Mouse (Mus musculus) testis, adult 2 months (tissue): Measurements from ENCODE around the gene Ypel1. TPM values are rescaled to one million over a fixed set of nuclear protein-coding genes. Genes with fewer than 3 reads are reported as not detected.

Source experiments
- H3K27ac ChIP-seq: fragments of 200-500 bp; 2 replicates; pipeline ENCODE4 v1.5.1; 2012; ENCODE audit warnings: low read depth, low read length; ENCODE audit not compliant: control insufficient read depth, insufficient read depth
- H3K27me3 ChIP-seq: fragments of 200-500 bp; 2 replicates; pipeline ENCODE4 v1.6.1; 2012; ENCODE audit warnings: mild to moderate bottlenecking, low read length, moderate library complexity; ENCODE audit not compliant: control insufficient read depth, insufficient read depth
- H3K36me3 ChIP-seq: fragments of 200-500 bp; 2 replicates; pipeline ENCODE4 v1.6.1; 2012; ENCODE audit warnings: mild to moderate bottlenecking, low read length; ENCODE audit not compliant: control insufficient read depth, insufficient read depth
- H3K4me1 ChIP-seq: fragments of 200-500 bp; 2 replicates; pipeline ENCODE4 v1.6.1; 2012; ENCODE audit warnings: low read length; ENCODE audit not compliant: control insufficient read depth, insufficient read depth
- H3K4me3 ChIP-seq: fragments of 200-500 bp; 2 replicates; pipeline ENCODE4 v1.5.1; 2012; ENCODE audit warnings: low read depth, mild to moderate bottlenecking, low read length, moderate library complexity, mixed read lengths; ENCODE audit not compliant: control insufficient read depth
- CTCF ChIP-seq: fragments of 200-500 bp; IDR thresholded peaks from 2 replicates; pipeline ENCODE4 v1.5.1; 2012; ENCODE audit warnings: low read depth, mild to moderate bottlenecking, inconsistent platforms, low read length, moderate library complexity; ENCODE audit not compliant: control insufficient read depth, insufficient read depth, insufficient replicate concordance
- POLR2A ChIP-seq: fragments of 200-500 bp; IDR thresholded peaks from 2 replicates; pipeline ENCODE4 v1.6.1; 2012; ENCODE audit warnings: low read depth, mild to moderate bottlenecking, inconsistent platforms, low read length, moderate library complexity; ENCODE audit not compliant: control insufficient read depth
- polyA plus RNA-seq: library from polyadenylated mRNA; depleted of rRNA; stranded (reverse); fragments of >200 nt; gene quantifications from 2 replicates; pipeline ENCODE4 v1.2.3, GENCODE M21; 2012; rRNA removed

Ypel1 gene
- 417 and 464 TPM in 2 replicates for polyA plus RNA-seq

- TF ChIP-seq POLR2A (peak; percentile 63), CTCF (no peak)
- no peaks in the 10 kb centered on the region for H3K27me3 ChIP-seq
These were observed at the start of gene Ypel1 for GRCm38 (mm10) chr16:17069511-17070443. TSS of gene Ypel1 (plus strand) at chr16:17069696.

GRCm38 (mm10) chr16:17024469-17025148 is 44.9 kb upstream of the Ypel1 start:
- Histone ChIP-seq H3K4me3 (no peak overlapping the region), H3K4me1 (no peaks in the 10 kb centered on the region), H3K27me3 (no peaks in the 10 kb centered on the region), H3K36me3 (peaks cover 2% of the 10 kb centered on the region), H3K27ac (no peak overlapping the region)
- TF ChIP-seq CTCF (no peak), POLR2A (no peak)

More at GRCm38 (mm10) chr16:17069511-17070443, at the start of gene Ypel1:
- H3K27ac ChIP-seq = peak within 1 kb of the TSS; percentile 80
- H3K4me3 ChIP-seq = peak within 1 kb of the TSS; percentile 85
- H3K4me1 ChIP-seq = peaks cover 5% of the 10 kb centered on the region
- peaks cover 3% of the 10 kb centered on the region; the same call in 1 of the 2 replicates for H3K36me3 ChIP-seq

GRCm38 (mm10) chr16:17029971-17030695 is 39.4 kb upstream of the Ypel1 start:
- Histone ChIP-seq H3K4me3 (no peak overlapping the region), H3K4me1 (no peaks in the 10 kb centered on the region), H3K36me3 (no peaks in the 10 kb centered on the region), H3K27ac (no peak overlapping the region), H3K27me3 (no peaks in the 10 kb centered on the region)
- TF ChIP-seq POLR2A (no peak), CTCF (no peak)

- no peaks in the 10 kb centered on the region; the same call in none of the 2 replicates for H3K36me3 ChIP-seq
- H3K27ac ChIP-seq = no peak overlapping the region
- no peaks in the 10 kb centered on the region for H3K27me3 ChIP-seq
- H3K4me1 ChIP-seq = no peaks in the 10 kb centered on the region
- H3K4me3 ChIP-seq = no peak overlapping the region
- TF ChIP-seq CTCF = no peak
- TF ChIP-seq POLR2A = no peak
These were observed 35.7 kb upstream of the Ypel1 start for GRCm38 (mm10) chr16:17033754-17034153.

- no peak for TF ChIP-seq POLR2A
- TF ChIP-seq CTCF = no peak
- Histone ChIP-seq H3K27ac (no peak overlapping the region), H3K4me3 (no peak overlapping the region; the same call in 1 of the 2 replicates), H3K36me3 (peaks cover 1% of the 10 kb centered on the region), H3K4me1 (no peaks in the 10 kb centered on the region), H3K27me3 (no peaks in the 10 kb centered on the region)
These were observed 28.8 kb upstream of the Ypel1 start for GRCm38 (mm10) chr16:17040716-17041115.

GRCm38 (mm10) chr16:17041417-17041816 is 28.1 kb upstream of the Ypel1 start:
- H3K4me3 ChIP-seq = no peak overlapping the region
- H3K36me3 ChIP-seq = peaks cover 1% of the 10 kb centered on the region
- H3K4me1 ChIP-seq = no peaks in the 10 kb centered on the region
- TF ChIP-seq POLR2A (no peak), CTCF (no peak)
- H3K27me3 ChIP-seq = no peaks in the 10 kb centered on the region
- no peak overlapping the region for H3K27ac ChIP-seq
